Mouse (Mus musculus): ENCODE measurements around the gene Specc1.

DNA sequence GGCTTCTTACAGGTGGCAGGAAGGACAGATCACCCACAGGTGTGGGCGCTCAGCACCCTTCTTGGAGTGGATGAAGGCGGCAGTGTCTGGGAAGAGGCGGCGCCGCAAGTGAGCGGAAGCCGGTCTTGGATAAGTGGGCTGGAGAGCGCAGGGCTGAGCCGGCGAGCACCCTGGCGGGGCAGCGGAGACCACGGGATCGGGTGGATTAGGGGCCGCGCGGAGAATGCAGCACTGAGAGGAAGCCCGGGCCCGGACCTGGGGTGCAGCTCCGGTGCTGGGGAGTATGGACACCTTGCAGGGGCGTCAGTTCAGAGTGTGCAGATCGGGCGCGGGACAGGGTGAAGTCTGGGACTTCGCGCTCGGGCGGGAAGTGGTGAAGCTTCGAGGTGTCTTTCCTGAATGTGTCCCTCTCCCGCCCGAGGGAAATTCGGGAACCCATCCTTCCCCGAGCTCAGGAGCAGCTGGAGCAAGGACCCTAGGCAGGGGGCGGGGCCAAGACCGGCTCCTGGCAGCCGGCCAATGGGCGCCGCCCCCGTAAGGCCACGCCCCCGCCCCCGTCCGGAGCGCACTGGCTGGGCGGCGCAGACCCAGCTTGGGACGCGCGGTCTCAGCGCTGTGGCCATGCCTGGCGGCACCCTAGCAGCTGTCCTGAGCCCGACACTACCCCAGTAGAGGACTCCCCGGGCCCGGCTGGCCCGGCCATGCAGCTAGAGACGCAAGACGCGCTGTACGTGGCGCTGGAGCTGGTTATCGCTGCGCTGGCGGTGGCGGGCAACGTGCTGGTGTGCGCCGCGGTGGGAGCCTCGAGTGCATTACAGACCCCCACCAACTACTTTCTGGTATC, 292.1 kb downstream of the Specc1 start, which contains the start of gene Adora2b:
- TF ChIP-seq RAD21 (IDR thresholded peaks at IDR 0.05; ENCODE audit: low read depth, low read length) = no peak
- TF ChIP-seq ZNF384 (IDR thresholded peaks at IDR 0.05; ENCODE audit: low read depth, low read length) = no peak
- no peak for TF ChIP-seq JUND (conservative IDR thresholded peaks at IDR 0.05; ENCODE audit: low read depth, low read length)
- peak; percentile 55 for TF ChIP-seq POLR2A (IDR thresholded peaks at IDR 0.05; ENCODE audit: low read depth, low read length)
- TF ChIP-seq SMC3 (IDR thresholded peaks at IDR 0.05; ENCODE audit: low read depth, low read length) = no peak; the same call in 1 of the 2 replicates
- no peak for TF ChIP-seq USF1 (IDR thresholded peaks at IDR 0.05; ENCODE audit: low read depth, low read length)
- no peak for TF ChIP-seq E2F4 (IDR thresholded peaks at IDR 0.05; ENCODE audit: insufficient replicate concordance, low read depth, low read length)
- no peak for TF ChIP-seq GABPA (IDR thresholded peaks at IDR 0.05; ENCODE audit: insufficient replicate concordance, low read depth, low read length)
- no peak for TF ChIP-seq CTCF (conservative IDR thresholded peaks at IDR 0.05 in 1 of 2, IDR thresholded peaks at IDR 0.05 in 1 of 2; ENCODE audit: low read depth in 2 of 2, low read length in 2 of 2)
- no peak for TF ChIP-seq EP300 (IDR thresholded peaks at IDR 0.05; ENCODE audit: low read length)
- TF ChIP-seq CHD1 (IDR thresholded peaks at IDR 0.05; ENCODE audit: low read depth, low read length) = no peak
- no peak for TF ChIP-seq BHLHE40 (IDR thresholded peaks at IDR 0.05; ENCODE audit: low read depth, low read length)

Data from CH12.LX (cell line).